Mouse (Mus musculus): ENCODE measurements at regions not wholly inside any gene's neighbourhood (a gene's known extent, or its start where the extent isn't known, plus 50 kb on each side); places are given as distances from the start of the nearest gene placed in this dataset.
A peak's percentile ranks its signal among the peaks of the same experiment; 100 is the strongest.

- DNase-seq, result no peak
These were observed 585.6 kb upstream of the N6amt1 start for GRCm38 (mm10) chr16:86768355-86768754.

GRCm38 (mm10) chr16:86765974-86766373 is 588.0 kb upstream of the N6amt1 start:
- DNase-seq, result no peak

- no peak for DNase-seq
These were observed 612.7 kb upstream of the N6amt1 start for GRCm38 (mm10) chr16:86741236-86741635.

DNA sequence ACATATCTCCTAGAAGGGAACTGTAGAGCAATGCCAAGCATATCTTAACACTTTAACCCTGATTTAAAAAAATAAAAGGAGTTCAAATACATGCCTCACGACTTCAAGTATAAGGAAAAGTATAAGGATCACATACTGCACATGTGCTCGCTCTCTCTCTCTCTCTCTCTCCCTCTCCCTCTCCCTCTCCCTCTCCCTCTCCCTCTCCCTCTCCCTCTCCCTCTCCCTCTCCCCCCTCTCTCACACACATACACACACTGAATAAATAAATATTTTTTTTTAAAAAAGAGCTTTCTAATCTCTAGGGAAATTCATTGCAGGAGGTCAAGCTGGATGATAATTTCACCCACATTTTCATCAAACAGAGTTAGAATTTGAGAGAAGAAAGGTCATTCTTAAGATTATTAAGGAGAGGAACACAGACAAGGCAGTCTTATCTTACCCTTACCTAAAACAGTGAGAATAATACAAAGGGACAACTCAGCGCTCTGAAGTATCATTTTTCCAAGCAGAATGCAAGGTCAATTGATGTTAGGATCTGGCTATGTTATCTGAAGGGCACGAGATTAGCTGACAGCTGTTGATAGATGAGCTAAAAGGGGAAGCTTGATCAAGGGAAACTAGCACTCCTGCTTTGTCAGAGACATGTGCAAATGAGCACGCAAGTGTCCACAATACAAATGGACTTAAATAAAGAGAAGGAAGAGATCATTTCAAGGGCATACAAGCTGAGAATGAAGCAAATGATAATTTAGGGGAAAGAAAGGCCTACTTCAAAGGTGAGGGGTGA is 634.8 kb upstream of the N6amt1 start:
- no peak for DNase-seq

- no peak for DNase-seq
These were observed 635.6 kb upstream of the N6amt1 start for GRCm38 (mm10) chr16:86718353-86718752.

DNA sequence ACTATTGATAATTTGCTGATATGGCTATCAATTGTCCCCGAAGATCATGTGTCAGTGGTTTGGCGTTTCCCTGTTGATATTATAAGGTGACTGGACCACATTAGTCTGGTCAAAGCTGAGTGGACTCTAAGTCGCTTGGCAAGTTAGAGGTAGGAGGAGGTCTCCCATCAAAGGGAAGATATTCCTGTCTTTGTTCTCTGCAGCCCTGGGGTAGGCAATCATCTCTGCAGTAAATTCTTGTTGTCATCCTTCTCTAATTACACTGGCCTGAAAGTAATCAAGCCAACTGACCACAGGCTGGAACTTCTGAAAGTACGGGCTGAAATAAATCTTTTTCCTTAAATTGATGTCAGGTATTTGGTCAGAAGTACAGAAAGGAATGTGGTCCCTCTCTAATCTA is 652.3 kb upstream of the N6amt1 start:
- DNase-seq, result no peak

DNA sequence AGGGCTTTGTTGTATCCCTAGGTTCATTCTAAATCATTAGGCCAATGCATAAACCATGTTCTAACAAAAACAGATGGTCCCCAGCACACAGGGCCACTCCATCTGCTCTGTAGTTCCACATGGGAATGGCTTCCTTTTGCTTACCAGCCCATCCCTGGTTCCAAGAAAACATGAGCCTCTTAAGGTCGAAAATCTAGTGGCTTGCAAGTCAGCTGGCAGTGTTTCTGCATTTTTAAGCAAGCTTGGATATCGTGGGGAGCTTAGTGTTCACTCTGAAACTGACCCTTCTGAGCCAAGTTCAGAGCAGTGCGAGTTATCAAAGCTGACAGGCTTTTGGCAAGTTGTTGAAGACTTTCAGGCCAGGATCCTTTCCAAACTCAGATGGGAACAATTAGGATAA is 659.5 kb upstream of the N6amt1 start:
- peak; percentile 49 for DNase-seq

DNA sequence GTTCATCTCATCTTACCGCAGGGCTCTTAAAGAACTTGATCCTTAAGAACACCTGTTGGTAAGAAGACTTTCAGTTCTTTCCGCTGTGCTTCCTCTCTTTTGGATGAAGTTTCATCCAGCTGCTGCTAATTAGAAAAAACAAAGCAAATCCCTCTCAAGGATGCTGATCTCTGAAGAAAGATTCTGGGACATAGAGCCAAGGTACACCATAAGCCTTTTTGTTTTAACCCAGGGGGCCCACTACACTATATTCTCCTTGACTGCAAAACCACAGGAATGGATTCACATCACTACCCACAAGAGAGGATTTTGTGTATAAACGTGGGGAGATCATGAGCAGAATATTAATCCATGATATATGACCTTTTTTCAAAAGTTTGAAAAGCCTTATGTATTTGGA is 694.8 kb upstream of the N6amt1 start:
- DNase-seq, result no peak

DNA sequence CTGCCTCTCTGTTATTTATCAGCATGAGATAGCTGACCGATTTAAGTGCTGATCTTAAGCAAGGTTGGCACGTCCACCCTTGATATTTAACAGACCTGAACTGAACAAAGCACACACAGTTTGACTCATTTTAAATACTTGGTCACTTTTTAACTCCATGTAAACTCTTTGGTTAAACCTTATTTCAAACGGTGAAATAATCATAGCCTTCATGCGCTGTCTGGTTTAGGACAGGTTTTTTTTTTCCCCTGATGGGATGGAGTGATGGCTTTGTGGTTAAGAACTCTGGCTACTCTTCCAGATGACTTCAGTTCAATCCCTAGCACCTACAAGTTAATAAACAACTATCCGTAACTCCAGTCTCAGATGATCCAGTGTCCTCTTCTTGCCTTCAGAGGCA is 706.7 kb upstream of the N6amt1 start:
- peak; percentile 60 for DNase-seq

DNA sequence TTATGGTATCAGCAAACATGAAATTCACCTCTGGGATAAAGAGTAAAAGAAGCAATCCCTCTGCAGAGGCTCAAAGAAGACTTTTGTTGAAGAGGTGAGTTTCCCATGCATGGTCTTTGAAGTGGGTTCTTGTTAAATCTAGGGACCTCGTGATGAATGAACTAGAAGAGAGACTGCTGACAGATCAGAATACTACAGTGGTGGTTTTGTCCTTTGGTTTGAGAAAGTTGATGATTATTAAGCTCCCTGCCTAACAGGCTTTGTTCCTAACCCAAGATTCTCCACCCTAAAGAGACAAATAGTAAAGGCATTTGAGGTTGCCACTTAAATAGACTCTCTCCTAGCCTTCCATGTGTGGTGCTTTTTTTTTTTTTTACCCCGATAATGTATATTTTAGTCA is 707.2 kb upstream of the N6amt1 start:
- DNase-seq, result no peak

DNA sequence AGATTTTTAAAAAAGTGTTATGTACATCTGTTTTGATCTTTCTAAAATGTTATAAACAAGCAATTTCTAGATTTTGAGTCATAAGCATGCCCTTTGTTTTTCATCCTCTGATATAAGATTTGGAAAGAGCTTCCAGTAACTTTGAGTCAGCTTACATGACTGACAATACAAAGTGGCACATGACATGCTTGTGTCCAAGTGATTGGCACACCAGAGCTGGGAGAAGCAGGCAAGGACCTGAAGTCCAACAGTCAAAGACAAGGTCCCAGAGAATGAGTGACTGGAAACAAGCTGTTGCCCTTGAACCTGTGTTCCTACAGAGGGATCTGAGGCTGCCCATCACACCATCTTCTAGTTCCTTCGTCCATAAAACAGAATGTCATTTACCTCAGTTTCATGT is 708.5 kb upstream of the N6amt1 start:
- peak; percentile 29 for DNase-seq

- DNase-seq, result peak; percentile 42
These were observed 709.1 kb upstream of the N6amt1 start for GRCm38 (mm10) chr16:86644912-86645312.

DNA sequence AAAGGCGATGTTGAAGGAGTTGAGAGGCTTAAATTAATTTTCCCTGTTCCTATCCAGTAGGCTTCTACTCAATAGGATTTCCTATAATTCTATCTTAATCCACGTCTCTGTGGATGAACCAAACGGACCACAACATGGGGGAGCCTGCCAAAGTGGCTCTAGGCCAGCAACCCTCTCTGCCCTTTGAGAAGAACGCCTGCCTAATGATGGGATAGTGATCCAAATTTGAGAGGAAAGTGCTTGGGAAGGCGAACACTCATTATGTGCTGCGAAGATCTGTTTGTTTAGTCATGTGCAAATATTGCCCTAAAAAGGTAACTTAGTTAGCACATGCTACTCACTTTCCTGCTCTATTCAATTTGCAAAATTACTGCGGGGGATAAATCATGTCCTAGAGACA is 702.5 kb upstream of the Adamts5 start:
- no peak for DNase-seq

- DNase-seq, result no peak
These were observed 693.4 kb upstream of the Adamts5 start for GRCm38 (mm10) chr16:86594992-86595391.

DNA sequence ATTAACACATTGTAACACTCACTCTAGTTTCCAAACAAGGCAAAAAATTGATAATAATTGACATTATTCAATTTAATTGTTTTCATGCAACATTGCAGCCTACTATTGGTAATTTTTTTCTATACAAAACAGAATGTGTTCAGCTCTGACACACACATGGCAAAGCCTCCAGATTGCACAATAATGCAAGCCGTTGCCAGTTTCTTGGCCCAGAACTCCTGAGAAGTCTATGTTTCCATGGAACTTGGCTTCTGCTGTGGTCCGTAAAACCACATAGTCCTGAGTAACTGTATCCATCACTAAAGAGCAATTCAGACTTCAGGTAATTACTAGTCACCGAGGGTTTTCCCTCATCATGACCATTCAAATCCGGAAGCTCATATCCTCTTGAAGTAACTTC is 684.4 kb upstream of the Adamts5 start:
- DNase-seq, result no peak

- no peak for DNase-seq
These were observed 676.7 kb upstream of the Adamts5 start for GRCm38 (mm10) chr16:86578281-86578680.

DNA sequence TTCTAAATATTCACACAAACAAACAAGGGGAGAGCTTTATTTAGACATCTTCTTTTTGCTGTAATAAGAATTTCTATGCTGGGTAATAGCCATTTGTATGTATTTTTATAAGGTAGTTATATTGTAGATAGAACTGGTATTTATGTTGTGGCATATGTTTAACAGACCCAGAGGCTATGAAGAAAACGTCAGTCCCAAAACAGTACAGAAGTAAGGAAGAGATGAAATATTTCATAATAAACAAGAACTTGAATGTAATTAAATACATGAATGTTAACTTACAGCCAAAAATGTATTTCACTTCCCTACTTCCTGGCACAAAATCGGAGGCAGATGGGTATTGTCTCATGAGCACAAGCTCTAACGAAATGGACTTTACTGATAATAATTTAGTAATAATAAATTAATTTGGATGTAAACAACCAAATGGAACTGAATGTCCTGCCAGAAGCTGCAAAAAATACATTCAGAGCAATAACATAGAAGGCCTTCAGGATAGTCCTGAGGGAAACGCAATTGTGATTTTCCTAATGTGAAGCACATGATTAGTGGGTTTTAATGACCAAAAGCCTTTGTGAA is 645.9 kb upstream of the Adamts5 start:
- DNase-seq, result no peak

GRCm38 (mm10) chr16:86546905-86547304 is 645.3 kb upstream of the Adamts5 start:
- no peak for DNase-seq

GRCm38 (mm10) chr16:86544121-86544520 is 642.5 kb upstream of the Adamts5 start:
- no peak for DNase-seq

GRCm38 (mm10) chr16:86536479-86536878 is 634.9 kb upstream of the Adamts5 start:
- no peak for DNase-seq

- DNase-seq, result no peak
These were observed 622.5 kb upstream of the Adamts5 start for GRCm38 (mm10) chr16:86524135-86524534.

GRCm38 (mm10) chr16:86516935-86517334 is 615.3 kb upstream of the Adamts5 start:
- DNase-seq, result no peak

DNA sequence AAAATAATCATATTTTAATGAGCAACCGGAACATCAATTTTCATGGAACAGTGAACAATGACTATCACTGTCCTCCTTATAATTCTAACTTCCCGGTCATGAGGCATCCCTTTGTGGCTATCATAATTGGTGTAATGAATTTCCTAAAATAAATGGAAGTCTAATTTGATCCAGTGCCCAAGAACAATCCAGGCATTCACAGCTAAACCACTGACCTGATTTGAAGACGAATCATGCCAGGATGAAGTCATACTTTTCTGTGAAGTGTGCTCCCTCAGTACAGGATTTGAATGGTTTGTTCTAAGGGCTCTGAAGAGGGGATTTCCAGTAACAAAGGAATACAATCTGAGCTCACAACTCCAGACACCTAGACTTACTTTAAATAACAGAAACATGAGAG is 614.5 kb upstream of the Adamts5 start:
- no peak for DNase-seq

DNA sequence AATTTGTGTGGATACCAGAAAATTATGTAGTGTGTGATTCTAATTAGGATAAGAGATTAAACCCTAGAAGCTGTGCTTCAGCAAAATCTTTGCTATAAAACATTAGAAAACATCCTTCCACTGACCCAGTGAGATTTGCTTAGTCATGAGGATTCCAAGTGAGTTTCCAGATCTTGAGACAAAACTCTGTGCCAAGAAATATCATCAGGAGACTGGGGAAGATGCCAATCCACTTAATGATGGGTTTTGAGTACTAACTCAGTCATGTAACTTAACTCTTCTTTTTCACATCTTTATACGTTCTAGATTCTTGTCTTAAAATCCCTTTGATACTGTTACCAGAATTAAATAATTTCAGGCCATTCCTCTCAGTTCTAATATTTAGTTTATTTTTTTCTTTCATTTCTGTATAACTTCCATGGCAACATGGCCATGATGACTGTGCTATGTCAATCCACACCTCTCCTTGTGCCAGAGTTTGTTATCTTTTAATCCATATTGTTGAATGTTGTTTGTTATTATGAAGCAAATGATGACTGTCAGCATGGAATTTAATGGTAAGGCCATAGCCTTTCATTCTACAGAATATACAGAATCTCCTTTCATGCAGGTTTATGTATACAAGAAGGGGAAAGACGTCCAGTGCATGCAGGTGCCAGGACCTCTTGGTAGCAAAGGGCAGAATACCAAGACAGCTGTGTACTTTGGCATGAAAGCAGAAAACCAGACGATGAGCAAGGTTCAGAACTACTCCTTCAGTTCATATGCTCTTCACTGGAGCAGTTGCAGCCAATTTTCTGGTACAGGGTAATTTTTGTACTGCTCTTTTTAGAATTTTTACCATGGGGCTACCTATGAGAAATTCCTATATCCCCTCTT is 599.7 kb upstream of the Adamts5 start:
- peak; percentile 27 for DNase-seq

Measured in kidney, adult 11 months (tissue).